Mouse (Mus musculus): ENCODE data around the gene Pacsin2.
"Not testable (repeated sequence)": the region's sequence is repeated elsewhere in the genome, so short reads cannot be mapped to it uniquely, and the experiment has no call there.

Pacsin2 gene

DNA sequence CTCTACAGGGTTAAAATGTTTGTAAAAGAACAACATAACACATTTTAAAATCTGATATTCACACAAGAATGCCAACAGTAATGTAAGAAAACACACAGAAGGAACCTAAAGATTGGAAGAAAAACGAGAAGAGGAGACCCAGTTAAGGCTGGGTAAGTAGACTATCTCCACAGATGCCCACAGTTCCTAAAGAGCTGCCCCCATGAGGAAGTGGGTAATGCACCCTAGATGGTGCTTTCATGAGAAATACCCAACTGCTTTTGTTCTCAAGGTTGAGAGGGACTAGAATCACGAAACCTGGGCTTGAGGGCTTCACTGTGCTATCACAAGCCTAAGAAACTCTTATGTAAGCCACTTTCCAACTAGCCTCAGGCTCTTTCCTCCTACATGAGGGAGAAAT, 44.8 kb downstream of the Pacsin2 start:
- DNase-seq = no peak

DNA sequence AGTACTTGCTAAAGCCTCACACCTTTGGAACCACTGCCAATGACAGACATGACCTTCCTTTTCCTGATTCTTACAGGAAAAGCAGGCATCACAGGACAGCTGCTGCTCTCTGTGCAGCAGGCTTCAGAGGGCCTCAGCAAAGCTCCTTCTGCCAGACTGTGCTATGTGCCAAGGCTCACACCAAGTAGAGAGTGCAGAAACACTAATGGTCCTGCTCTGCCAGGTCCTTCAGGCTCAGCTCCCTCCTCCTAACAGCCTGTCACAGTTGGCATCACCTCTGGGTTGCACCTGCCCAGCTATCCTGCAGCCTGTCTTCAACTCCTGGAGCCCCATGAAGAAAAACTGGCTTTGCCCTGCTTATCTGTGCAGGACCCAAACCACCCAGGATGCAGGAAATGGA, 45.7 kb downstream of the Pacsin2 start:
- DNase-seq = no peak

DNA sequence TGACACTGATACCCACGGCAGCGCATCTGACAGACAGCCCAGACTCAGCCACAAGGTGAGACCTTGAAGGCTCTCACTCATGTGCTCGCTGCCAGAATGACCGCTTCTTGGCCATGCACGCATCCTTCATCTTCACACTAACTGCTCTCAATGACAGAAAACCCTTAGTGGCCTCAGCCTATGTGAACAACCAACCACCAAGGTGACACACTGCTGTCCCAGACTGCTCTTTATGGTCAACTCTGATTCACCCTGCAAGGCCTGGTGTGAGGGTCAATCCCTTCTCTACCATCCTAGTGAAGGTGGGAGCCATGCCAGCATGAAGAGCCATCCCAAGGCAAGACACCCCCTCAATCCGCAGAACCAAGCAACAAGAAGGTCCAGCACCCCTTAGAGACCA, 46.5 kb downstream of the Pacsin2 start:
- DNase-seq = no peak

DNA sequence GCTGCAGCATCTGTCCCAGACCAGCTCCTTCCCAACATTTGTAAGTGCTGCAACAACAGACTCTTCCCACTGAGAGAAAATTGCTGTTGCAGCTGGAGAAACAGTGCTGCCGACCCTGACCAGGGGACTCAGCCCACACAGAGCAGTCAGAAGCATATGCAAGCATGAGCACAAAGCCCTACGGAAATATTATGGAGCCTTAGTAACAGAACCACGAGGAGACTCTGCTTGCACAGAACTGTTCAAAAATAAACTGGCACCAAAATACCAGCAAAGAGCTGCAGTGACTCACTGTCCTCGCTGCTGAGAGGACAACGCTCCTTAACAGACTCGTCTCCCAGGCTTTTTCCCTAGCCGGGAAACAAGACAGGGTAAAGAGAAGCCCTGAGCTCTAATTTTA, 47.0 kb downstream of the Pacsin2 start:
- no peak for DNase-seq

DNA sequence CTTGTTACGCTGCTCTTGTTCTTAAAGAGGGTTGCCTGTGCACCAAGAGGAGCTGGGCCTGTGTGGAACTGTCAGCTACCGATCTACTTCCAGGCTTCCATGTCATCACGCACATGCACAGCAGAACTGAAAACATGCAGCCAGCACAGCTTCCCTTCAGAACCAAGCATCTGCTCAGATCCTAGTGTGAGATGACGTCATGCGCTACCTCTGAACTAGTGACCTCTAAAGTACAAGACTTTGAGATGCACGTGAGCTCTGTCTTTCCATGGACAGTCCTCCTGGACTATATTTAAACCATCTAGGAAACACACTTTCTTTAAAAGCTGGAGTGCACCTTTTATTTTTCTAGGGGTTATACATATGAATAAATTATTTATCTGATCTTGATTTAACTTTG, 49.0 kb downstream of the Pacsin2 start:
- DNase-seq = no peak

DNA sequence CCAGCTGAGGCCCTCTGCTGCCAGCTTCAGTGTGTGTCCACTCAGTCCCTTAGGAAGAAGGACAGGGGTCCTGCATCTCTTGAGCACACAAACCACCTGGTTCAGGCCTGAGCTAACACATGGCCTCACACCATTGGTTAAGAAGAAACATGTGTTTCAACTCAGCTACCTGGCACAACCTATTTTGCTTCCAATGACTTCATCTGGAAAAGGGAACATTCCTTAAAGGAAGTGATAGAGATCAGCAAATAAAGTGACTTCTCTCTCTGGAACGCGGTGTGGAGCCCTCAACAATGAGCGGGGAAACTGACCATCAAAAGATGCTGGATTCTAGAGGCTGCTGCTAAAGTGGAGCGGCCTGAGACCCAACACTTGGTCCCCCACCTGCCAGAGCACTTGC, 52.8 kb downstream of the Pacsin2 start:
- DNase-seq = no peak

DNA sequence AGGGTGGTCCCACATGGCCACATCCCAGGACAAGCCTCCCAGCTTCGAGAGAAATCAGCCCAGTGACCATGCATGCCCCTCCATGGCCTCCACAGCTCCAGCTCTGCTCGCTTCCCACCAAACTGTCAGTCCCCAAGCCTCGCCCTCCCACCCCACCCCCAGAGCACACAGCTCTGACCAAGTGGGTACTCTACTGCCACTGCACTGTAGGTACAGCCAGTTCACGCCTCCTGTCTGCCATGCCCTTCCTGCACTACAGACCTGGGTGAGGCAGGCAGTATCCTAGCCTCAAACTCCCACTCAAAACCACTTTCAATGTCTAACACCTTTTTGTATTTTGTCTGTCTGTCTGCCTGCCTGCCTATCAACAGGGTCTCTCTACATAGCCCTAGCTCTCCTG, 53.7 kb downstream of the Pacsin2 start:
- no peak for DNase-seq

DNA sequence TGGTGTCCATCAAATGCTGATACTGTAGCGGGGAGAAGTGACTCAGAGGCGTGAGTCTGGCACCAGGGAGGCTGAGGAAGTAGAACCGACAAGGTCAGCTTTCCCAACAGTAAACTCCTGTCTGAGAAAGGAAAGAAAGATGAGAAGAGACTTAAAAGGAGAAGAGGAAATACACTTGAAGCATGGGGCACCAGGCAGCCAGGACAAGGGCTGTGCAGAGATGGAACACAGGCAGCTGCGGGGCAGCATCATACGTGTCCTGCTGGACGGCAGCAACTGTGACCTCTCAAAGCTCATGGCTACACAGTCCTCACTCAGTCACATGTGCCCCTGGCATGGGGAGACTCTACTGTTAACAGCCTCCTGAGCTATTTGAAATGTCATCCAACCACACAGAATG, 54.1 kb downstream of the Pacsin2 start:
- DNase-seq = no peak

DNA sequence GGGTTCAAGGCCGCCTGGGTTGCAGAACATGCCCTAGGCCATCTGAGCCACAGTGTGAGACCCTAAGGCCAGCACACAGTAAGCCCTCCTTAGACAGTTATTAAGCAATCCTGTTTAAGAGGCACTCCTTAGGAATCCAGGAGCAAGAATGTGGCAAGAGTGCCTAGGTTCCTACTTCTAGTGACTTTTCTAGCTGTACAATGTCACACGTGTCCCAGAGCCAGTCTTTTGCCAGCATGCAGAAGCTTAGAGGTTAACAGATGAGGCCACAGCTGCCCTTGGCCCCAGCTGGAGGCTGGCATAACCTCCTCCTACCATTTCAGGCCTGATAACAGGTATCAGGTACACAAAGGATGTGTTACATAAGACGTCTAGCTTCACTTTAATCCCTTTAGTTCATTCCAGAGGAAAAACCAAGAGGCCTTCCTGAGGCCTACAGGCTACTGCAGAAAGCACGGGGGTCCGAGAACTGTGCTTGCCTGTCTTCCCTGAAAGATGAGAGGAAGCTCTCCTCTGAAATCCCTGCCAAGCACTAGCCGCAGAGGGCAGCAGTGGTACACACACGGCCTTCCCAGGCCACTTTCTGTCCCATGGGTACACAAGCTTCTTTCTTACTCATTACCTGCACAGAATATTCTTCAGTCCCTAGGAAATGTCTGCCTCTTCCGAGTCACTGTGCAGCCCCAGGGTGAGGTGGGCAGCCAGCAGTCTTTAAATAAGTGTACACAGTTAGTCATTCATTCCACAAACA, 55.5 kb downstream of the Pacsin2 start:
- peak; percentile 28 to 39 for DNase-seq

DNA sequence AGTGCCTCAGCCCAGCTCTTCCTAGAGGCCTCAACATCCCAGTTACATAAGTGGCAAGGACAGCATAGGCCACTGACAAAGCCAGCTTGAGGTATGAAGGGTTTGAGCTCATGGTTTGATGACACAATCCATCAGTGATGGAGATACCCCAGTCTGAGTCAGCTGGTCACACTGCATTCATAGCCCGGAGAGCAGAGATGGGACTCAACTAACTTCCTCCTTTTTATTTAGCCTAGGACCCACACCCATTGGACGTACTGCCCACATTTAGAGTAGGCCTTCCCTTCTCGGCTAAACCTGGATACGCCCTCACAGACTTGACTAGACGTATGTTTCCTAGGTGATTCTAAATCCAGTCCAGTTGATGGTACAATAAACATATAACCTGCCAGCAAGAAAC, 56.2 kb downstream of the Pacsin2 start:
- no peak for DNase-seq

DNA sequence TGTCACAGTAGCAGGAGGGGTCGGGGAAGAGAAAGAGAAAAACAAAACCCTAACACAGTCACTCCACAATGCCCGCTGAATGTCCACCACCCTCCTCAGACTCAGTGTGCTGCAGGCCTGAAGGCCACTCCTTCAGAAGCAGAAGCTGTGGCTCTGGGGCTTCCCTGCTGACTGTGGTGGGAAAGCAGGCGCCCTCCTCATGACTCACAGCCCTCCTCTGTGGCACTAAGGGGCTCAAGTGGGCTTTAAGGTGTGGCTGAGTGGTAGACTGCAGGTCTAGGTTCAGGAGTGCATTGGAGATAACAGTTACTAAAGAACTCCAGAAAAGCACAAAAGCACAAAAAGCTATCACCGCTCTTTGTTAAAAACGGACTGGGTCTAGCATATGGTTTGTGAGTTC, 56.9 kb downstream of the Pacsin2 start:
- no peak for DNase-seq

DNA sequence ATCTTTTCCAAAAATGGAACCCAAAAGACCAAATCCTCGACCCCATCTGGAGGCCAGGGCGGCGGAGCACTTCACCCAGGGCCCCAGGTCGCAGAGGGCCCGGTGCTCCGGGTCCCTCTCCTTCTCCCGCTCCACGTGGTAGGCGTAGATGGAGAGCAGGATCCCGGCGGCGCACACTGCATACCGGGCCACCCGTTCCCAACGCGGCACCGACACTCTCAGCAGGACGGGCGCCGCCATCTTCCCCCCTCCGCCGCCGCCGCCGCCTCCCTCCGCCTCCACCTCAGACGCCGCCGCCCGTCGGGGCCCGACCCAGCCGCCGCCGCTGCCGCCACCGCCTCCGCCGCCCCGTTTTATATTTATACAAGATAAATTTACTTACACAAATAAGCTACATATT, 58.5 kb downstream of the Pacsin2 start:
- DNase-seq = not testable (repeated sequence)

DNA sequence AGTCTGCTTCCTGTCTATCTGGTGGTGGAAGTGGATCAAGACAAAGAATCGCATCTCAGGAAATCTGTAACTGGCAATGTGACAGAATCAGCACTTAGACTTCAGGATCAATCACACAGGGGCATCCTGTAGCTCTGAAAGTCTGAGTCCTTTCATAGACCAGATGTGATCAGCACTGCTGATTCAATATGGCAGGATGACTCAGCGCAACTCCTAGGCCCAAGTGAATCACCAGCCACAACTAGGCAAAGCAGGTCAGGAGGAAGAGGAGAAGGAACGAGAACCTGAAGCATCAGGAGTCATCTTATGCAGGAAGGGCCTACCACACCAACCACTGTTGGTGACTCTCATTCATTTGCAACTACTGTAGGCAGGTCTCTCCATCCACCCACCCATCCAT, 60.4 kb downstream of the Pacsin2 start:
- DNase-seq = no peak

DNA sequence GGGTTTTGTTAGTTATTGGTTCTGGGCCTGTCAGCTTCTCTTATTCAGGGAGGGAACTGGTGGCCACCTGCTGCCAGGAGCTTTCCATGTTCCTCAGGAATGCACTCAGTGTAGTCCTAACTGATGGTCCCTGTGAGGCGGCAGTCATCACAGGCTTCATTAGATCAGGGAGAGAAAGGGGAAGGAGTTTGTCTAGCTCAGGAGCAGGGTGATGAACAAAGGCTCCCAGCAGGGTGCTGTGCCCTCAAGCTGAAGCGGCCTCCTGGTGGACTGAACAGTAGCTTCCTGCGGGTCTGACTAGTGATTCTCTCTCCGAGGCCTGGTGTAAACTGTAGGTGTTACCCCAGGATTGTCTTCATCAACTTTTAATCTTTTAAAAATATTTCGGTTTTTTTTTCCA, 61.4 kb downstream of the Pacsin2 start:
- no peak for DNase-seq

DNA sequence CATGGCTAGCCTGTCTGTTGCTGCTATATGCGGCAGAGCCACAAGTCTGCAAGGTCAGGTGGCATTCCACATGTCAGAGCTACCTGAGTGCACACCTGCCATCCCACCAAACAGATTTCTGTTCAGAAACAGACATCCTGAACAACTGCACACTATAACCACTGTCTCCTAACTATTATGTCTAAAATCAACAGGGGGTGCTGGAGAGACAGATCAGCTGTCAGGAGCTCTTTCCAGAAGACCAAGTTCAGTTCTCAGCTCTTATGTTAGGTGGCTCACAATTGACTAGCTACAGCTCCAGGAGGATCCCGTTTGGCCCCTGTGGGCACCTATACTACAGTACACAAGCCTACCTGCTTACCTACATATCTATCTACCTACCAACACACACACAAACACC, 71.7 kb downstream of the Pacsin2 start:
- DNase-seq = no peak

DNA sequence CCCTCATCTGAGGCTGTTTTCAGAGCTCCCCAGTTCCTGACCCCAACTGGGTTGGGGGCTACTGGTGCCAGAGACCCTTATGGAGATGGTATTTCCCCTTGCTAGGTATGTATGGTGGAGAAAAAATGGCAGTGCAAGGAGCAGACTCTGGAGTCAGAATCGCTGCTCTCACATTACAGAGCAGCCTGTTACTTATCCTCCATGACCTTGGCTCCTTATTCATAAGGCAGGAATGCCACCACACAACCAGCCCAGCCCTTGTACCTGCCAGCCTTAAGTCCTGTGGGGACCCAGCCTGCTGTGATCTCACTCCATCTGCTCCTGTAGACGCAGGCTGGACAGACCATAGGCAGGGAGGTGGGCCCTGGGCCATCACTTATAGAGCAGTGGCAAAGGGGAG, 76.5 kb downstream of the Pacsin2 start:
- DNase-seq = no peak

DNA sequence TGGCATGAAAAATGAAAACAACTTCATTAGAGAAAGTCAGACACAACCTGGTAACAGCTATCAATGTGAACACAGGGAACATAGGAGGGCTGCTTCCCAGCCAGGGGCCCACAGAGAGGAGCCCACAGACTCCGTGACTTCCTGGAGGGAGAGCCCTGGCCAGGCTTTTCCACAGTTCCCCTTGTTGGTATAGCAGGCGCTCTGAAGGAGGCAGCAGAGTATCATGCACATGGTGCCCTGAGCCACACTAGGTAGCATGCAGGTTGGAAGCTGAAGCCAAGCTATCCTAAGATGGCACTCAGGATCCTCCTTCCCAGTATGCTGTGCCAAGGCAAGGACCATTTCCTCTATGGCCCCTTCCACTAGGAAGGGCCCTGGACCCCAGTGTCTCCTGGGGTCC, 80.8 kb downstream of the Pacsin2 start:
- DNase-seq = peak in 1 of 2 experiments; percentile 30

DNA sequence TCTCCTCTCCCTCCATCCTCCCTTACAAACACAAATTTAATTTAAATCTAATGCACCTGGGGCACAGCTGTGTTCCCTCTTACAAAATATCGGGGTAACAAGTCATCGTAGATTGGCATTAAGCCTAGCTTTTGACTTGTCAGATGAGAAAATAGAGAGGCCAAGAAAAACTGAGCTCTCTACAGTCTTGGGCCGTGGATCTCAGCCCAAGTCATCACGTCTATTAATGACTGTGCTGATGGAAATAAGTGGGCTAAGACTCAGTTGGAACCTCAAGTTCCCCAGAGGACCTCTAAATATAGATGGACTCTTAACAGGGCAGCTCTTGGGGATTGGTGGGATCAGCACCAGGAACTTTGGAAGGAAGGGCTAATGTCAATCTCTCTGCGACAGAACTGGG, 81.3 kb downstream of the Pacsin2 start:
- no peak for DNase-seq

DNA sequence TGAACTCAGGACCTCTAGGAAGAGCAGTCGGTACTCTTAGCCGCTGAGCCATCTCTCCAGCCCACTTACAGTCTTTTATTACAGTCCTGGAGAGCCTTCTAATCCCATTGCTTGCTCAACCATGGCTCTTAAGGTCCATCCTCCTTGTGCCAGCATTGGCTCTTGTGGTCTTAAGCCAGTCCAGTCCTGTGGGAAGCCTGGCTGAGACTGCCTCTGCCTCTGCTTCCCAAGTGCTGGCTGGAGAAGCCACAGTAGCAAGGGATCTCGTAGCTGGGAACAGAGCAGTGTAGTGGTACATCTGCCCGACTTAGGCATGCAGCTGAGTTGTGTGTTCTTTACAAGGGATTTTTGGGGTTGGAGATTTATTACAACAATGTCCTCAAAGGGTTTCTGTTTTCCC, 81.9 kb downstream of the Pacsin2 start:
- DNase-seq = no peak

DNA sequence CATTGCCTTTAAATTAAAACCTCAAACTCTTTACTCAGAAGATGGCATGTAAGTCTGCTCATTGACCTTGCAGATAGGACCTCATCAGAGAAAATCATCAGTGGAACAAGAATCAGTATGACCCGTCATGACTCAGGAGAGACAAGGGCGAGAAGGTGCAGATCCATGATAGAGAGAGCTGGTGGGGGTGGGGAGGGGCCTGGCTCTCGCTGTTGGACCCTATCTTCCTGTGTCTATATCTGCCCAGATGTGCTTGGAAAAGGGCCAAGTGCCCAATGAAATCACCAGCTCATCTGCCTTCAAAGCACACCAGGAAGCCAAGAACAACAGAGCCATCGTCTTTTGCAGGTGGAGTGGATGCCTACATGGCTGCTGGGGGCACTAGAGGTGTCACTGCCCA, 87.3 kb downstream of the Pacsin2 start:
- DNase-seq = no peak

DNA sequence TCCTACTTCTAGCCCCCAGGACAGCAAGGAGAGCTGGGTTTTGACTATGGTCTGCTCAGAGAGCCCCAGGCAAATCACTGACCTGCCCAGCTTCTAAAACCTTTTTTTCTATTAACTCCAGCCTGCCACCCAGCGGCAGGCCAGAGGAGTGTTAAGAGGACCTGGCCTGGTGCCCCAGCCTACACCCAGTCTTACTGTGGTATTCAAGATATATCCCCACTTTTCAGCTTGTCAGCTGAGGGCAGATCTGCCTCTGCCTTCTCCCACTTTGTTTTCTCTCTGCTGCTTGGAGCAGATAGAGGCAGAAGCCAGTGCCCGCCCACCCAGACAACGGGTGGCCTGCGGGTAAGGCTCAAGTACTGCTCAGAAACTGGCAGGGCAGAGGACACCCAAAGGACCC, 89.3 kb downstream of the Pacsin2 start:
- DNase-seq = peak; percentile 75 to 81

DNA sequence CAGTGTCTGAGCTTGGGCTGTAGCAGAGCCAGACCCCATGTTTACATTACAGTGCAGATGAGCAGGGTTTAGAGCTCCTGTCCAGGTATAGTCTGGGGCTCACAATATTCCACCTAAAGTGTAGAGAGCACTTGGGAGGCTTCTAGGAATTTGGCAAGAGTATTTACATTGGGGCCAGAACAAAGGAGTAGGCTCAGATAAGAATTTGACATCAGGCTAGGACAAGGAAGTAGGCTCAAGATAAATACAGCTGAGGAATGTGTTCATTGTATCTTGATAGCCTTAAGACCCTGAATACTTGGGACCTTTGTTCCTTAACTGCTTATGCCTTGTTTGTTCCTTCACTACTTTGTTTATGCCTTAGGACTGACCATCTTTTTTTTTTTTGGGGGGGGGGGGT, 90.3 kb downstream of the Pacsin2 start:
- no peak for DNase-seq

DNA sequence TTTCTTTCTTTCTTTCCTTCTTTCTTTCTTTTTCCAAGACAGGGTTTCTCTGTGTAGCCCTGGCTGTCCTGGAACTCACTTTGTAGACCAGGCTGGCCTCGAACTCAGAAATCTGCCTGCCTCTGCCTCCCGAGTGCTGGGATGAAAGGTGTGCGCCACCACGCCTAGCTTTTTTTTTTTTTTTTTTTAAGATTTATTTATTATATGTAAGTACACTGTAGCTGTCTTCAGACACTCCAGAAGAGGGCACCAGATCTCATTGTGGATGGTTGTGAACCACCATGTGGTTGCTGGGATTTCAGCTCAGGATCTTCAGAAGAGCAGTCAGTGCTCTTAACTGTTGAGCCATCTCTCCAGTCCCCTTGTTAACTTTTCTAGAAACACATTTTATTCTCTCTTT, 95.7 kb downstream of the Pacsin2 start:
- not testable (repeated sequence) for DNase-seq

DNA sequence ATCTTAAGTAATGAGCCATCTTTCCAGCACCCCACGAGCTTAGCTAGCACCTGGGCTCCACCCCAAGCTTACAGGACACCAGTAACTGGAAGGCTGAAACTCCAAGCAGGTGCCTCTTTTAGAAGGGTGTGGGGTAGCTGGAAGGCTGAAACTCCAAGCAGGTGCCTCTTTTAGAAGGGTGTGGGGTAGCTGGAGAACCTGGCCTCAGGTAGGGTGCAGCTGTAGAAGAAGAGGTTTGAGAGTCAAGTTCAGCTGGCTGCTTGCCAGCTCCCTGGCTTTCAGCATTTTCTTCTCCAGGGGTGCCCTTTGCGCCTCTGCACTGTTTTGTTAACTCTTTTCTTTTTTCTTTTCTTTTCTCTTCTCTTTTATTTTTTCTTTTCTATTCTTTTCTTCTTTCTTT, 96.1 kb downstream of the Pacsin2 start:
- DNase-seq = peak in 1 of 2 experiments; percentile 51

DNA sequence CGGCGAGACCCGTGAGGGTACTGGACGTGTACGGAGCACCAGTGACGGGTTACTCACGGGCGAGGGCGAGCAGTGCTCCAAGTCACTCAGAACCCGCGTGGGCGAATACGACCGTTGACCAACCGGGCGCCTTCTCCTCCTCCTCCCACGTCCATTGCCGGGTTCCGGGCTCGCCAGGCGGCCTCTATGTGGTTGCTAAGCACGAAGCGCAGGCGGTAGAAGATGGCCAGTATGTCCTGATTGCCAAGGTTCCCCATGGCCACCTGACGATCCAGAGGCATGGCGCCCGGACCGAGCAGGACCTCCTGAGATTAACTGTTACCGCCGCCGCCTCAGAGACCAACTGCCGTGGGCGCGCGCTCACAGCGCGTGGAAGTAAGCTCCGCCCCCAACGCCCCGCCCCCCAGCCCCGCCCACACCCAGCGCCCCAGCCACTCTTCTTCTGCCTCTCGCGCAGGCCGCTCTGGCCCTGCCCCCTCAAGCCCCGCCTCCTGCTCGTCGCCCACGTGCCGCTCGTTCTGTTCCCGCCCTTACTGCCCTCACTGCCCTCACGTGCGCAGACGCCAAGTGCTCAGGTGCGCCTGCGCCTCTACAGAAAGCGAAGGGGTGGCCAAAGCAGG, 97.4 kb downstream of the Pacsin2 start:
- peak; percentile 80 to 91 for DNase-seq

All from kidney, postnatal 4 days (tissue).